Mouse (Mus musculus): ENCODE data around the gene Rfx8.

DNA sequence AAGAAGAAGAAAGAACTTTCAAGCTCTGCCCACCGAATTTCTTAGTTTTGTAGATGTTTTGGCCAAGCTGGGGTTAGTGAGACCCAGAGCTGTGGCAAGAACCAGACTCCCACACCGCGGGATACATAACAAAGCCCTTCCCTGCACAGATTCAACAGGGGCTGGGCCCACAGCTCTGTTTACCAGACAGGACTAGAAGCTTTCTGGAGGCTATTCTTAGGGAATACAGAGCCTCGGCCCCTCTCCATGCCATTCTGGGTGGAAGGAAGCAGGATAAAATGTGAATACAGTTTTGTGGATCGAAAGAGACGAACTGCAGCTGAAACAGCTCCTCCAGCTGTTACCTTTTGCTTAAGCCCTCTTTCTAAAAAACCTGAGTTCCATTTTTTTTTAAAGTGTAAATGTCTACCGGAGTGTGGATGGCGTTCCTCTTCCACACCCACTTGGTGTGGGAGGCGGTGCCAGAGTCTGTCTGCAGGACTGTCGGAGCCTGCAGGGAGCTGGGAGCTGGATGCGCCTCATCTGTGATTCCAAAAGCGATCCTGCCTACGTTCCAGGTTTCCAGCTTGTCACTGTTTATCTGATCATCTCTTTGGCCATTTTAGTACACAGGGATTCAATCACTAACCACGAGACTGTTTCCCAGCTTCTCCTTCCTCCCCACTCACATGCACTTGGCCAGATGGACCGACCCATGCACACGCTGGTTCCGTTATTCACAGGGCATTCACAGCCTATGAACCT lies 70.9 kb downstream of the Rfx8 start:
- TF ChIP-seq MAX (IDR thresholded peaks at IDR 0.05): no peak
- TF ChIP-seq CTCF (IDR thresholded peaks at IDR 0.05; ENCODE audit: control insufficient read depth, insufficient read depth, insufficient read length): no peak
- no peak for TF ChIP-seq MYOD1 (IDR thresholded peaks at IDR 0.05; ENCODE audit: control insufficient read depth, insufficient read length, low read depth)
- no peak for TF ChIP-seq USF1 (IDR thresholded peaks at IDR 0.05; ENCODE audit: low read depth)
- TF ChIP-seq CEBPB (IDR thresholded peaks at IDR 0.05; ENCODE audit: low read depth): no peak
- TF ChIP-seq MYOG (IDR thresholded peaks at IDR 0.05; ENCODE audit: control insufficient read depth, extremely low read depth, insufficient read length): no peak
- no peak for TF ChIP-seq FOSL1 (IDR thresholded peaks at IDR 0.05; ENCODE audit: insufficient read depth, low read length, poor library complexity, severe bottlenecking)
